ENCODE assay signal across 8 mouse cellular contexts in the genomic region with DNA sequence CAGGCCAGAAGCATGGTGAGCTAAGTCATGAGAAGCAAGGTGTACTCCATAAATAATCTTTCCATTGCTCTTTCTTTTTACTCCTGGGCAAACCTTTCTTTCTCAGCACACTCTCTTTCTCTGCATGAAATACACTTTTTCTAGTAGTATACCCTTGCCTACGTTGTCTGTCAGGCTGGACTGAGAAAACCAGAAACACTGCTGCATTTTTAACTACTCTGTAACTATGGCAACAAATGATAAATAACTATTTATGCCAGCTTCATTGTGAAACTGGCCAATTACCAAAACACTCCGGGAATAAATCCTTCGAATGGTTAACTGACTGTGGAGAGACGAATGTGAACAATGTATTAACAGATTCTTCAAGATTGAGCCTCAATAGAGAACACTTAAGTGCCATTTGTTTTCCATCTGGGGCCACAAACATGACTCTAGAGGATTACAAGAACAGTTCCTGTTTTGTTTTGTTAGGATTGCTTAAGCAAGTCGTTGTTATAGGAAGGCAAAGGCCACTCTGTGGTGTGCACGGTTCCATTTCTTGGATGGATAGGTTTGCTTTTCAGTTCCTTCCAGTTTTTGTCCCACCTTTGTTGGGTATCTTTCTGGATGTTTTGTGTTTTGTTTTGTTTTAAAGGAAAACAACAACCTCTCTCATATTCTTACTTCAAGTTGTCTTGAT. TPM values are rescaled to one million over a fixed set of nuclear protein-coding genes. Genes with fewer than 3 reads are reported as not detected.
DNase-seq lines count a peak whose midpoint lies in the region; ATAC-seq and TF ChIP-seq lines count a peak whose summit lies in the region.
"Not testable (repeated sequence)": the region's sequence is repeated elsewhere in the genome, so short reads cannot be mapped to it uniquely, and the experiment has no call there.

Ptger2 (plus strand) TSS at position 522 of the 682 bp plus-strand sequence.

- peak; percentile 82 for DNase-seq in lung, postnatal 0 days (ENCODE audit: low spot score)
- peak; percentile 22 for DNase-seq in midbrain, postnatal 0 days (ENCODE audit: low spot score)

- ATAC-seq in heart, embryonic 12.5 days (ENCODE audit: insufficient number of reproducible peaks, low FRiP score); inflammation-experienced regulatory T-cells, adult 6 months; limb, embryonic 13.5 days (ENCODE audit: low FRiP score, low read depth); midbrain, postnatal 0 days (ENCODE audit: low FRiP score): not testable (repeated sequence)
- peak; percentile 49 for ATAC-seq in lung, postnatal 0 days

- peak; percentile 34; the same call in 1 of the 2 replicates for TF ChIP-seq EP300 in lung, postnatal 0 days (IDR thresholded peaks at IDR 0.05)

- H3K36me3 ChIP-seq in erythroblast, embryonic 14.5 days (ENCODE audit: control insufficient read depth); heart, embryonic 12.5 days; limb, embryonic 13.5 days; lung, postnatal 0 days (ENCODE audit: insufficient read depth, low read length); midbrain, postnatal 0 days (ENCODE audit: insufficient read depth, low read length); testis, adult 2 months (ENCODE audit: control insufficient read depth, insufficient read depth, low read length): not testable (repeated sequence)

- peak within 1 kb of the TSS; percentile 95 for H3K27ac ChIP-seq in bone marrow, adult 2 months (ENCODE audit: control insufficient read depth, insufficient read depth, low read depth, low read length, poor library complexity)
- H3K27ac ChIP-seq in heart, embryonic 12.5 days (ENCODE audit: poor library complexity, severe bottlenecking); limb, embryonic 13.5 days; midbrain, postnatal 0 days (ENCODE audit: low read depth, low read length); testis, adult 2 months (ENCODE audit: control insufficient read depth, insufficient read depth, low read depth, low read length): not testable (repeated sequence)
- peak within 1 kb of the TSS; percentile 75 for H3K27ac ChIP-seq in lung, postnatal 0 days (ENCODE audit: low read length)

- H3K4me1 ChIP-seq in bone marrow, adult 2 months (ENCODE audit: control insufficient read depth, insufficient read depth, low read length); lung, postnatal 0 days (ENCODE audit: insufficient read depth, low read depth, low read length); testis, adult 2 months (ENCODE audit: control insufficient read depth, insufficient read depth, low read length): not testable (repeated sequence)
- H3K4me1 ChIP-seq in erythroblast, embryonic 14.5 days (ENCODE audit: control insufficient read depth), result peaks cover 15% of the 10 kb centered on the region
- peaks cover 13% of the 10 kb centered on the region for H3K4me1 ChIP-seq in heart, embryonic 12.5 days (replicated peaks)
- H3K4me1 ChIP-seq in limb, embryonic 13.5 days, result peaks cover 14% of the 10 kb centered on the region
- H3K4me1 ChIP-seq in midbrain, postnatal 0 days (ENCODE audit: insufficient read depth, low read length), result peaks cover 10% of the 10 kb centered on the region

- TF ChIP-seq POLR2A in bone marrow, adult 2 months (IDR thresholded peaks at IDR 0.05; ENCODE audit: borderline replicate concordance, control insufficient read depth, low read depth, low read length); testis, adult 2 months (IDR thresholded peaks at IDR 0.05; ENCODE audit: control insufficient read depth, low read depth, low read length): not testable (repeated sequence)

- peaks cover 23% of the 10 kb centered on the region for H3K27me3 ChIP-seq in erythroblast, embryonic 14.5 days (ENCODE audit: control insufficient read depth)
- peaks cover 48% of the 10 kb centered on the region for H3K27me3 ChIP-seq in heart, embryonic 12.5 days (replicated peaks)
- peaks cover 31% of the 10 kb centered on the region for H3K27me3 ChIP-seq in limb, embryonic 13.5 days
- H3K27me3 ChIP-seq in lung, postnatal 0 days (replicated peaks; ENCODE audit: insufficient read depth, low read length); midbrain, postnatal 0 days (ENCODE audit: insufficient read depth, low read length); testis, adult 2 months (ENCODE audit: control insufficient read depth, insufficient read depth, low read length): not testable (repeated sequence)

- H3K9ac ChIP-seq in heart, embryonic 12.5 days, result peak within 1 kb of the TSS; percentile 40
- peak within 1 kb of the TSS; percentile 53 for H3K9ac ChIP-seq in limb, embryonic 13.5 days
- H3K9ac ChIP-seq in lung, postnatal 0 days (replicated peaks; ENCODE audit: low read depth), result peak within 1 kb of the TSS; percentile 59
- peak within 1 kb of the TSS; percentile 51 for H3K9ac ChIP-seq in midbrain, postnatal 0 days (replicated peaks; ENCODE audit: low read length, poor library complexity, severe bottlenecking)

- H3K9me3 ChIP-seq in erythroblast, embryonic 14.5 days (ENCODE audit: control insufficient read depth, low read length); heart, embryonic 12.5 days (replicated peaks); limb, embryonic 13.5 days; lung, postnatal 0 days (ENCODE audit: low read length); midbrain, postnatal 0 days (ENCODE audit: low read length): not testable (repeated sequence)

- peak within 1 kb of the TSS; percentile 98 for H3K4me2 ChIP-seq in heart, embryonic 12.5 days
- H3K4me2 ChIP-seq in limb, embryonic 13.5 days (replicated peaks), result peak within 1 kb of the TSS; percentile 89
- H3K4me2 ChIP-seq in lung, postnatal 0 days (replicated peaks; ENCODE audit: low read depth, low read length), result peak within 1 kb of the TSS; percentile 63
- H3K4me2 ChIP-seq in midbrain, postnatal 0 days (ENCODE audit: low read depth, low read length, poor library complexity, severe bottlenecking), result peak within 1 kb of the TSS; percentile 83

- H3K4me3 ChIP-seq in bone marrow, adult 2 months (replicated peaks; ENCODE audit: control insufficient read depth, low read depth, low read length), result peak within 1 kb of the TSS; percentile 95
- peak within 1 kb of the TSS; percentile 58 for H3K4me3 ChIP-seq in erythroblast, embryonic 14.5 days (replicated peaks)
- peak within 1 kb of the TSS; percentile 47 for H3K4me3 ChIP-seq in heart, embryonic 12.5 days
- H3K4me3 ChIP-seq in limb, embryonic 13.5 days, result peak within 1 kb of the TSS; percentile 49
- peak within 1 kb of the TSS; percentile 52 for H3K4me3 ChIP-seq in lung, postnatal 0 days (ENCODE audit: low read depth, low read length)
- H3K4me3 ChIP-seq in midbrain, postnatal 0 days (ENCODE audit: low read depth, low read length), result peak within 1 kb of the TSS; percentile 41
- H3K4me3 ChIP-seq in testis, adult 2 months (ENCODE audit: control insufficient read depth, low read depth, low read length), result peak within 1 kb of the TSS; percentile 38

- TF ChIP-seq CTCF in bone marrow, adult 2 months (IDR thresholded peaks at IDR 0.05; ENCODE audit: control insufficient read depth, insufficient read depth, low read length); lung, postnatal 0 days (IDR thresholded peaks at IDR 0.05); midbrain, postnatal 0 days (IDR thresholded peaks at IDR 0.05); testis, adult 2 months (IDR thresholded peaks at IDR 0.05; ENCODE audit: control insufficient read depth, insufficient read depth, insufficient replicate concordance, low read depth, low read length): not testable (repeated sequence)

- WGBS in bone marrow, adult 2 months, result 36% methylated on average over 6 of the region's 6 CpGs
- 69% methylated on average over 6 of the region's 6 CpGs for WGBS in heart, embryonic 12.5 days
- WGBS in limb, embryonic 13.5 days, result 54% methylated on average over 6 of the region's 6 CpGs
- 52% methylated on average over 6 of the region's 6 CpGs for WGBS in lung, postnatal 0 days
- WGBS in midbrain, postnatal 0 days, result 27% methylated on average over 5 of the region's 6 CpGs

RNA-seq across cellular contexts. Expression of gene Ptger2, which starts in this region (rescaled TPM):
- 1.3 and 3.7 TPM in 2 replicates for polyA plus RNA-seq in bone marrow, adult 2 months (2011; ENCODE audit: insufficient read depth, insufficient read length, low replicate concordance, missing spikeins)
- 0.01 and 0.02 TPM in 2 replicates for polyA plus RNA-seq in erythroblast, embryonic 14.5 days (2012)
- 0.04 TPM in 1 of 2 replicates, not detected in the other for polyA plus RNA-seq in heart, embryonic 12.5 days (2016; fragmentation: Nextera tagmentation; extraction: Ambion mirVana)
- 10 to 100 TPM; 38.8 to 88.6 (median 61.0) TPM for polyA plus RNA-seq in inflammation-experienced regulatory T-cells, adult 6 months (2017; shearing (Covaris generic))
- polyA plus RNA-seq in limb, embryonic 13.5 days (2015; fragmentation: Nextera tagmentation; extraction: Ambion mirVana), result 0.54 and 0.55 TPM in 2 replicates
- 13.6 and 13.9 TPM in 2 replicates for polyA plus RNA-seq in lung, postnatal 0 days (2015; fragmentation: Nextera tagmentation; extraction: Ambion mirVana)
- total RNA-seq in midbrain, postnatal 0 days (2014; rRNA removed), result 0.49 and 0.99 TPM in 2 replicates
- 1.0 and 1.1 TPM in 2 replicates for polyA plus RNA-seq in midbrain, postnatal 0 days (2015; fragmentation: Nextera tagmentation; extraction: Ambion mirVana)
- polyA plus RNA-seq in testis, adult 2 months (2012; rRNA removed), result 0.14 and 0.25 TPM in 2 replicates

Comparison
In these comparisons a context has a peak if more than half of its experiments do, and no peak if none do; other contexts are left out.
1. H3K4me3 ChIP-seq: peak in every context shown above with its lines; median percentile 95 in bone marrow, adult 2 months; 58 in erythroblast, embryonic 14.5 days; 52 in lung, postnatal 0 days; 49 in limb, embryonic 13.5 days; 47 in heart, embryonic 12.5 days; 41 in midbrain, postnatal 0 days; 38 in testis, adult 2 months.